Mouse (Mus musculus) lung, postnatal 0 days (tissue): ENCODE results near the gene Fam241a. TPM values are rescaled to one million over a fixed set of nuclear protein-coding genes. Genes with fewer than 3 reads are reported as not detected.

ENCODE experiments used
- ATAC-seq: fragments of 200-750 bp; cut with Nextera tagmentation; 2 replicates; pipeline ENCODE4 v1.8.0; 2017; ENCODE audit warnings: moderate library complexity
- DNase-seq: peaks from one replicate; pipeline ENCODE4 v3.0.0-alpha.2; 2016; ENCODE audit warnings: low spot score
- H3K27ac ChIP-seq: fragments of 300-500 bp; sonication (generic); 2 replicates; pipeline ENCODE4 v1.5.1; 2014; ENCODE audit warnings: antibody characterized with exemption, mild to moderate bottlenecking, low read length, mixed read lengths
- H3K27me3 ChIP-seq: fragments of 300-500 bp; sonication (generic); replicated peaks from 2 replicates; pipeline ENCODE4 v1.6.1; 2014; ENCODE audit warnings: low read length, mixed read lengths; ENCODE audit not compliant: insufficient read depth
- H3K36me3 ChIP-seq: fragments of 300-500 bp; sonication (generic); 2 replicates; pipeline ENCODE4 v1.6.1; 2014; ENCODE audit warnings: low read length, mixed read lengths; ENCODE audit not compliant: insufficient read depth
- H3K4me1 ChIP-seq: fragments of 300-500 bp; sonication (generic); 2 replicates; pipeline ENCODE4 v1.6.1; 2014; ENCODE audit warnings: antibody characterized with exemption, low read depth, low read length, mixed read lengths; ENCODE audit not compliant: insufficient read depth
- H3K4me2 ChIP-seq: fragments of 300-500 bp; sonication (generic); replicated peaks from 2 replicates; pipeline ENCODE4 v1.6.1; 2014; ENCODE audit warnings: low read depth, mild to moderate bottlenecking, low read length, moderate library complexity, mixed read lengths
- H3K4me3 ChIP-seq: fragments of 300-500 bp; sonication (generic); 2 replicates; pipeline ENCODE4 v1.5.1; 2014; ENCODE audit warnings: low read depth, low read length
- H3K9ac ChIP-seq: fragments of 300-500 bp; sonication (generic); replicated peaks from 2 replicates; pipeline ENCODE4 v1.6.1; 2014; ENCODE audit warnings: low read depth, mild to moderate bottlenecking
- H3K9me3 ChIP-seq: fragments of 300-500 bp; sonication (generic); 2 replicates; pipeline ENCODE4 v1.6.1; 2016; ENCODE audit warnings: low read length, mixed read lengths
- CTCF ChIP-seq: IDR thresholded peaks from 2 replicates; pipeline ENCODE4 v1.5.1; 2016; ENCODE audit warnings: antibody characterized with exemption, mild to moderate bottlenecking
- EP300 ChIP-seq: IDR thresholded peaks from 2 replicates; pipeline ENCODE4 v1.6.1; 2016; ENCODE audit warnings: antibody characterized with exemption, mild to moderate bottlenecking, control low read depth
- WGBS: fragments of 180-500 bp; shearing (Covaris S2); extraction: QIAGEN DNeasy Blood & Tissue Kit; methylation state at CpG from one replicate; pipeline ENCODE4 v1.1.7; 2014; 5-methylcytosine and 5-hydroxymethylcytosine counted together
- polyA plus RNA-seq: library from polyadenylated mRNA; unstranded; fragments of >200 nt; fragmentation: Nextera tagmentation; extraction: Ambion mirVana; gene quantifications from 2 replicates; pipeline ENCODE4 v1.2.1, GENCODE M21; 2015

The Fam241a gene
- polyA plus RNA-seq, 1 experiment from 2014 or later, result 23.1 TPM

DNA sequence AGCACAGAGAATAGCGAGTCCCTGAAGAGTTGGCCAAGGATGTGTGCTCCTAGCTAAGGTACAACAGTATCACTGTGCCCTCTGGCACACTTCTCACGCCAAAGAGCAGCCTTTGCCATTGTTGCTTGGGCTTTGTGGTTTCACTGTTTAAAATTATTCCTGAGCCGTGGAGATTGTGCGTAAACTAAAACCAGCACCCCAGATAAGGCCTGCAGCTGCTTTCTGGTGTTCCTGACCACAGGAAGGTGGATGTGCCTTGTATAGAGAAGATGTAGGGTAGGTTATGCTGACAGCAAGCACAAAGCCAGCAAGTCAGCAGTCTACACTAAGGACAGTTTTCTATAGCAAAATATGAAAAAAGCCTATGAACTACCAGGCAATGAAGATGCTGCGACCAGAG lies 74.9 kb downstream of the Fam241a start:
- H3K4me2 ChIP-seq, result no peak overlapping the region
- H3K4me1 ChIP-seq, result no peaks in the 10 kb centered on the region
- H3K9me3 ChIP-seq, result no peaks in the 10 kb centered on the region
- H3K9ac ChIP-seq, result no peak overlapping the region
- no peak overlapping the region for H3K4me3 ChIP-seq
- no peak overlapping the region for H3K27ac ChIP-seq
- TF ChIP-seq EP300 (no peak), CTCF (no peak)
- no peaks in the 10 kb centered on the region for H3K27me3 ChIP-seq
- WGBS, result 64% methylated on average over 5 of the region's 5 CpGs
- H3K36me3 ChIP-seq, result no peaks in the 10 kb centered on the region
- DNase-seq, result no peak
- no peak for ATAC-seq

DNA sequence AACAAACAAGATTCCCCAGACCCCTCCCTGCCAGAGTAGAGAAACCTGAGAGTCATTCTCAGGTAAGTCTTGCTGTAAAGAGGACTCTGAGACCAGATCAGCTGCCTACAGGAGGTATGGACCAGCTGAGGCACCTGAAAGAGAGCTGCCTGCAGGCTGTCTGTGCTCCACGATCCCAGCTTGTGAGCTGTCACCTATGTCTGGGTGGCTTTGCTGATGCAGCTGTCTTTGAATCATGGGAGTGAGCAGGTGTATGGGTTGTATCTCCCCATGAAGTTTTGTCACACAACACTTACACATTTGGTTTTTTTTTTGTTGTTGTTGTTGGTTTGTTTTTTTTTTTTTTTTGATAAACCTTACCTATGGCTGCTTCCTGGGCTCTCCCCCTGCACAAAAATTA lies 75.7 kb downstream of the Fam241a start:
- no peak overlapping the region for H3K27ac ChIP-seq
- no peak overlapping the region for H3K4me2 ChIP-seq
- H3K4me3 ChIP-seq, result no peak overlapping the region
- DNase-seq (no peak), ATAC-seq (no peak)
- 67% methylated on average over 1 of the region's 1 CpGs for WGBS
- no peak overlapping the region for H3K9ac ChIP-seq
- H3K9me3 ChIP-seq, result no peaks in the 10 kb centered on the region
- no peak for TF ChIP-seq EP300
- TF ChIP-seq CTCF, result no peak
- no peaks in the 10 kb centered on the region for H3K4me1 ChIP-seq
- H3K27me3 ChIP-seq, result no peaks in the 10 kb centered on the region
- no peaks in the 10 kb centered on the region for H3K36me3 ChIP-seq

Other genes with a start within 250 kb of the Fam241a start
- 0.76 and 0.82 TPM in 2 replicates for gene Alpk1, start 115.8 kb downstream of the Fam241a start, polyA plus RNA-seq
- gene Tifa, start 106.5 kb downstream of the Fam241a start, polyA plus RNA-seq, result 6.3 and 7.1 TPM in 2 replicates
- gene Ap1ar, start 58.8 kb downstream of the Fam241a start, polyA plus RNA-seq, result 24.7 and 25.7 TPM in 2 replicates